Mouse (Mus musculus) neural tube, embryonic 10.5 days (tissue): ENCODE results near the gene Ky.

Source experiments
- DNase-seq: peaks from one replicate; pipeline ENCODE4 v3.0.0-alpha.2; 2017; ENCODE audit warnings: low spot score; ENCODE audit errors: extremely low spot score

Ky gene

DNA sequence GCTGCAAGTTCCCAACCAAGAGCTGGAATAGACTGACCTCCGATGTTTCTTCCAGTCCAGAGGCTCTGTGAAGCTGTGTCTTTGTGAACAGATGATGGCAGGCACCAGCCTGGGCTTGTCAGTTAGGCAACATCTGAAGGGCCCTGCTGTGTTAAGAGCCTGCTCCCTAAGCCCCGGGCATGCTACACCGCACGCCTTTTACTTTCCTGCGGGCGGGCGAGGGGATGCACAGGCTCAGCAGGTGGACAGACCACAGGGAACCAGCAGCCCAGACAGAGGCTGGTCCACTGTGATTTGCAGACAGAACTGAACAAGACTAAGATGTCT, 41.4 kb downstream of the Ky start:
- DNase-seq: no peak

DNA sequence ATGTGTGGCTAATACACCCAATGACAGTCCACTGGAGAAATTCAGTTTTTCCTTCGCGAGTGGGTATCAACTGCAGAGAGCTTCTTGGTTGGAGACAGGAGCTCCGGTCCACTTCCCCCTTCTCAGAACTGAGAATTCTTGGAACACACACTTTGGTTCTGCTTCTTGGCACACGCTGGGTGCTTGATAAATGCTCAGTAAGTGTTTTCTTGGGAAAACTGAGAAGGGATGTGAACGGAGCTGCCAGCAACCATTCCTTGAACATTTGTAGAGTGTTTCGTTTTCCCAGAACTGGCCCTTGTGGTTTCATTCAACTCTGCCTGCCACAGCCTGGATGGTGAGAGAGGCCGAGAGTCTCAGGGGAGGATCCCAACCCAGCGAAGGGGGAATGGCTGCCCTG, 43.7 kb downstream of the Ky start:
- no peak for DNase-seq

DNA sequence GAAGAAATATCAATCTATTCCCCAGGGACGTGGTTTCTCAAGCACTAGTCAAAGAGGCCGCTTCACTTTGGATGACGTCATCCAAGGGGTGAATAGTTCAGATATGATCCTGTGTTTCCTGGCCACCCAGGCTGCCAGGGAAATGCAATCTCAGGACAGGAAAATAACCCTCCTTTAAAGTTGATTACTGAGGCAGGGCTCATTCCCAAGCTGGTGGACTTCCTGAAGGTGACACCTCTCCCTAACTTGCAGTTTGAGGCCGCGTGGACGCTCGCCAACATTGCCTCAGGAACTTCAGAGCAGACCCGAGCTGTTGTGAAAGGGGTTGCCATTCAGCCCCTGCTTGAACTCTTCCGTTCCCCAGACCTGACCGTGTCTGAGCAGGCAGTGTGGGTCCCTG, 46.2 kb downstream of the Ky start:
- no peak for DNase-seq

DNA sequence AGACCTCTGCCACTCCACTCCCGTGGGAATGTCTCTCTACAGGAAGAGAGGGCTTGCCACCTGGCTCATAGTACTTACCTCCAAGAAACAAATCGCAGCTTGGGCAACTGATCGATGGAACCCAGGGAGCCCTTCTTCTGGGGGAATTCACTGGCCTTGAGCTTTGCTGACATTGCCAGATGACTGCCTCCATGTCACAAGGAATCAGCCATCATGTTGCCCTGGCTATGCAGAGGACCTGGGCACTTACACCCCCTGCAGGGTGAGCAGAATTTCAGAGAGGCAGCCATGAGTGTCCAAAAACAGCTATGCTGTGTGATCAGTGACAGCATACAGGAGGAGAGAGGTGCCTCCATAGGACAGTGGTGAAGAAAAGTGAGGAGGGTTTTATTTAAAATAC, 48.2 kb downstream of the Ky start:
- no peak for DNase-seq

DNA sequence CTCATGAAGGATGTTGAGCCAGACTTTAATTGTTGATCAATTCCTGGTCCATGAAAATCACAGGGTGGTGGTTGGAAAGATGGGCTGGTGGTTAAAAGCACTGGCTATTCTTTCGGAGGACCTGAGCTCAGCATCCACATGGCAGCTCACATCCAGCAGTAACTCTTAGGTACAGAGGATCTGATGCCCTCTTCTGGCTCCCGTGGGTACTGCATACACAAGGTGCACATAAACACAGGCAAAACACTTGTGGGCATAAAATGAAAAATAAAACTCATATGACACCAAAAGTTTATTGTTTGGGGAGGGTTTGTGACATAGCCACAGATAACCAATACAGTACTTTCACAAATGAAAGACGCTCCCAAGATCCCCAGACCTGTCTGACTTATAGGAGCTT, 52.9 kb downstream of the Ky start:
- no peak for DNase-seq

DNA sequence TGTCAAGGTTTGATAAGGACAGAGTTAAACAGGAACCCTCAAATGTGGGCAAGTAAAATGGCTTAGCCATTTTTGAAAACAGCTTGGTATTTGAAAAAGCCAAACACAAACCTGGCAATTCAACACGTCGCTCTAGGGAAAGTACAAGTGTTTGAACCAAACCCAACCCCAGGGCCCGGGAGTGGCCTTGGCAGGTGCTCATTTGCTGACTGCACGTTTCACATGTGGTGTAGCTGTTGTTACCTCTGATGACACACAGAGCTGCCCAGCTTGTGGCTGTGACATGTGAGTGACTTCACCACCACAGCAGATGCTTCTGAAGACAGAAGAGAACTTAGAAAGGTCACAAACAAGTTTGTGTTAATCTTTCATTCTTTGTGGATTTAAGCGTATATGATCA, 67.3 kb downstream of the Ky start:
- DNase-seq: no peak

DNA sequence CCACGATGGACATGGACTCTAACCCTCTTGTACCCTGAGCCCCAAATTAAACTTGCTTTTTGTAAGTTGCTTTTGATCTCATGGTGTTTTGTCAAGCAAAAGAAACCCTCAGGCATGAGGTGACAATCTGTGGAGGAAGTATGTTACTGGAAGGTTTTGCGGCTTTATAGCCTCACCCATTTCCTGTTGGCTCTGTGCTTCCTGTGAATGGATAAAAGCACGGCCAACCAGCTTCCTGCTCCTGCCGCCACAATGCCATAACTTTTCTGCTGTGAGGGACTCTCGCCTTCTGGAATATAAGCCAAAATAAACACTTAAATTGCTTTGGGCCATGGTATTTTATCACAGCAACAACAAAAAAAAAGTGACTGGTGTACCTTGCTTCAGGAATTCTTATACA, 71.9 kb downstream of the Ky start:
- DNase-seq: no peak

DNA sequence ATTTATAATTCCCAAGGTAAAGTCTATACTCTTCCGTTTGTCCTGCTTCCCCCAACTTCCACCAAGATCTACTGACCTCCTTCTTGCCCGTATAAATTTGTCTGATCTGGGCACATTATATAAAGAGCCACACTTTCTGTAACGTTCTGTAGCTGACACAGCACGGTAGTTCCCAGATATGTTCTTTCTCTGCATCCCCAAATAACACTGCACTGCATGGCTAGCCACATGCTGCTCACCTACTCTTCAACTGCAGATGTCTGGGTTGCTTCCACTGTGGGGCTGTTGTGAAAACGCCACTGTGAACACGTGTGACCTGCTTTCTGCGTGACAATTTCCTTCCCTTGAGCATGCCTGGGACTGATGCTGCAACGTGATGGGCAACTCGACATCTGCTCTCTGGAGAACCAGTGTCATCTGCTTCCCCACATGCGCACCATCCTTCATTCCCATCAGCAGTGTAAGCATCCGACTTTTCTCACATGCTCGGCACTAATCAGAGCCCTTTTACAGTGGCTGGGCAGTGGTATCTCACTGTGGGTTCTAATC, 76.4 kb downstream of the Ky start:
- no peak for DNase-seq

DNA sequence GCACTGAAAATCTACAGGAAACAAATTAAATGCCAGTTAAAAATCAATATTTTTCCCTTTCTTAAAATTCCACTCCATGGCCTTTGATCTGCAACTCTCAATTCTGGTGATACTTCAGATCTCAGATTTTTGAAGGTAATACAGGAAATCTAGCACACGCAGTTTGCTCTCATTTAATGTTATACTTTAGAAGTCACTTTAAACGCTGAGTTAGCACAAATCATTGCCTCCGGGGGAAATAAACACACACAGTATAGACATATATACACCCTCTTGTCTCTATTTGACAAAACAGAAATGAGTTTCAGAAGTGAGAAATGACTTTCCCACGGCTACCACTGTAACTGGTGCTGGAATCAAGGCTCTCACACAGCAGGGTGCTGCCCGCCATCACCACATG, 81.8 kb downstream of the Ky start:
- DNase-seq: no peak

DNA sequence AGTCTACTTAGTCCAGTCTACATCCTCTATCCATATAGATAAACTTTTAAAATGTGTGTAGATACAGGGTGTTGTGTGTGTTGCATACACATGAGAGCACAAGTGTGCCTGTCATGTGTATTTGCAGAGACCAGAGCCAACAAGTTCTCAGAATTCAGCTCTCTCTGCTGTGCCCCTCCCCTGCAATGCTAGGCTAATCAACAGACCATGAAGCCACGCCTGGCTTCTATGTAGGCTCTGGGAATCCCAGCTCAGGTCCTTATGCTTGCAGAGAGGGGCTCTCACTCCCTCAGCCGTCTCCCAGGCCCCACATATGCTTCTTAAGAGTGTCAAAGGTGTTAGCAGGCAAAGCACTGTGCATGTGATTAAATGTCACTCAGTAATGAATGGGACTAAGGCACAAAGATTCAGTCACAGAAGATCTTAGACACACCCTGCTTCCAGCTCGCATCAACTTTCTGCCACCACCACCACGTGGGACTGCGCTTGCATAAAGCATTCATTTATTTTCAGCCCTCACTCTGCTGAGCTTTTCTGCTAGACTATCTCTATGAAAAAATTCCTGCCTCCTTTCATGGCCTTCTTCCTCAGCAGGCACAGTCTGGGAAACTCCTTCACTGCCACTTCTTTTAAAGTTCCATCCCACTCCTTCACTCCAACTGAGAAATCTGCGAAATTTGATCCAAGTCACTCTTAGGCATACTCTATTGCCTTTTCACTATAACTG, 89.3 kb downstream of the Ky start:
- DNase-seq: no peak
